Mouse (Mus musculus) megakaryocyte progenitor cell, adult 5-6 weeks (primary cell): ENCODE results near the gene Gfy. TPM values are rescaled to one million over a fixed set of nuclear protein-coding genes. Genes with fewer than 3 reads are reported as not detected.

Source experiments
- ATAC-seq: replicated peaks from 2 replicates; pipeline ENCODE4 v1.8.0; 2016; ENCODE audit warnings: mild to moderate bottlenecking, moderate TSS enrichment, inconsistent platforms; ENCODE audit not compliant: poor library complexity
- total RNA-seq, 2 experiments: library from RNA; stranded (forward) in 1 of 2; stranded (reverse) in 1 of 2; fragments of 157-497, 149-512 nt in 1 of 2; fragments of 200-1000 nt in 1 of 2; gene quantifications; 2 replicates each; pipeline versions ENCODE4 v1.2.3 to v1.2.4; 2015 to 2017

Gfy gene
- total RNA-seq, 2 experiments from 2014 or later, result not detected

DNA sequence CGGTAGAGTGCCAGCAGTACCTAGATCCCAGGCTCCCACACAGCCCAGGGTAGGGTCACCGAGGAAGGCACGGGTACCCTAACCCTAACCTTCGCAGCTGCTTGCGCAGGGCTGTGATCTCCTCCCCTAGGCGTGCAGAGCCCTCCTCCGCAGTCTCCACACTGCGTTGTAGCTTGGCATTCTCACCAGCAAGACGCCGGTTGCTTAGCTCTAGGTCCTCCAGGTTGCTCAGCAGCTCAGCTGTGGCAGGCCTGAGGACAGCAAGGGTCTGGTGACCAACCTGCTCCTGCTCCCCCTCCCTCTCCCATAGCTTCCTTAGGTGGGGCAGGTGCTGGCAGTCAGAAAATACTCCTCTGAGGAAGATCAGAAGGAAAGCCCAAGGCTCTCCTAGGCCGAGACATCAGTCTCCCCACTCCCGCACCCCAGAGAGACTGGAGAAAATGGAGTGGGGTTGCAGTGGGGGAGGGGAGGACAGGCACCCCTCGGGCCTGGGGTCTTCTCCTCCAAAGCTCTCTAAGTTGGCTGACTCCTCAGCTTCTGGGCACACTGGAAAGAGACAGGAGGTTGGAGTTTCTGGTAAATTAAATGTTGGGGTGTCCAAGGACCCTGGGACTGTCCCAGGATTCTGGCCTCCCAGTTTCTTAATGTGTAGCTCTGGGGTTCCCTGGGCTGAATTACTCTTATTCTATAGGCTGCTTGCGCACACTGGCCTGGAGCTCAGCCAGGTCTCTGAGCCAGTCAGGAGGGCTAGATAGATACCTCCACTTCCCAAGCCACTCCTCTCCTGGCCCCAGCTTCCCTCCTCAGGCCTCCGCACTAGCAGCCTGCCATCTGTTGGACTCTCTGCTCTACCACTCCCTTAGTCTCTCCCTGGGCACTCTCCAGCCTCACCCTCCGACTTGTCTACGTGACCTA, 14.8 kb upstream of the Gfy start:
- peak; percentile 47 for ATAC-seq

DNA sequence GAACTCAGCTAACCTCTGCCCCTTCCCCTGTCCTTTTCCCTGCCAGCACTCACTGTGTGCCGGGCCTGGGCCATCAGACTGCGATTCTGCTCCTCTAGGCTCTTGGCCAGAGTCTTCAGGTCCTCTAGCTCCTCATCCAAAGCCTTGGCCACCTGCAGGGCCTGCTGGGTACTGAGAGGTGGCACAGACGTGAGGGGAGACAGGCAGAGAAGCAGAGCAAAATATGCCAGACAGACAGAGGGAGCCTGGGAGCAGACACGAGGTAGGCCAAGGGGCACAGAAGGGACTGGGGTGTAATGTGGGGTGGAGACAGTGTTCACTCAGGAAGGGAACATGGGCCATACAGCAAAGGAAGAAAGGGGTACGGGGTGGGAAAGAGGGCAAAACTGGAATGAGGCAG, 14.0 kb upstream of the Gfy start:
- ATAC-seq, result no peak

DNA sequence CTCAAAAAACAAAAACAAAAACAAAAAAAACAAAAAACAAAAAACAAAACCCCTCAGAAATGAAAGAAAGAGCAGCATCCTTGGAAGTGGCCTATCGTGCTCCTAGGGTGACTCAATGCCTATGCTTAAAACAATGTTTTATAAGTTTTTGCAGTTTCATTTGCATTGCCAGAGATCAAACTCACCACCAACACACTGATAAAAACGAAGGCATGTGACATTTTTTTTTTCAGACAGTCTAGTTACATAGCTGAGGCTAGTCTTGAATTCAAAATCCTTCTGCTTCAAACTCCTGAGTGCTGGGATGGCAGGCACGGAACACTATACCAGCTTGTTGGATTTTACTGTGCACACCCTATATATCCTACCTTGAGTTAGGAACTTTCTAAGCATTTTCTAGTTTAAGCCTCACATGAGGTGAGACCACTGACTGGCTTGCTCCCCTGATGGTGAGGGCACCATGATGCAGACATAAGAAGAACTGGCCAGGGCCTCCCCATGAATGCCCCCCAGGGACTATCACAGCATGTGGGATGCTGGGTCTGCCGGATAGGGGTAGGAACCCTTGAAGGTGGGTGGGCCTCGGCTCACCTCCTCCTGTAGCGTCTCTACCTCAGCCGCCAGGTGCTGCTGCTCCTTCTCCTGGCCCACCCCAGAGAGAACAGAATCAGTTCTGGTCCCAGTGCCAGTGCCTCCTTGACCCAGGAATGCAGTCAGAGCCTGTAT, 13.4 kb upstream of the Gfy start:
- ATAC-seq, result no peak

DNA sequence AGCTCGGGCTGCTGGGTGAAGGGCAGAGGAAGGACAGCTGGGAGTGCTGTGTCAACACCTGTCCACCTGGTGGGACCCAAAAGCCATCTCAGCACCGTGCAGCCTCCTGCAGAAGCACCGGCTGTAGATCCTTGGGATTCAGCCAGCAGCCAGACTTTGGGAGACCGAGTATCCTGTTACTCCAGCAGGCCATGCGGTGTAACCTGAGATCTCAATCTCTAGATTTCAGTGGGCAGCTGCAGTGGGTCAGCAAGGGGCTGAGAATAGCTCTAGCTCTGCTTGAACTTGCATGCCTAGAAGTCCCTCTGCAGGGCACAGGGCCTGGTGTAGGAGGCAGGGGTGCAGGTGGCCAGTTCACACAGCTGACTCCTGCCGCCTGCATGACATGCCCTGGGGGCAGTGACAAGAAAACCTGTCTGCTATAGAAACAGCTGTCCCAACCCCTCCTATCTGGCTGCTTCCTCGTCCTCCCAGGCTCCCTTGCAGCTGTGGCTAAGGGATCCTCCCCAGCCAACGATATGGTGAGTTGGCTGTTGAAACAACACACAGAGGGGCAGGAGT, 12.5 kb upstream of the Gfy start:
- peak; percentile 45 for ATAC-seq

DNA sequence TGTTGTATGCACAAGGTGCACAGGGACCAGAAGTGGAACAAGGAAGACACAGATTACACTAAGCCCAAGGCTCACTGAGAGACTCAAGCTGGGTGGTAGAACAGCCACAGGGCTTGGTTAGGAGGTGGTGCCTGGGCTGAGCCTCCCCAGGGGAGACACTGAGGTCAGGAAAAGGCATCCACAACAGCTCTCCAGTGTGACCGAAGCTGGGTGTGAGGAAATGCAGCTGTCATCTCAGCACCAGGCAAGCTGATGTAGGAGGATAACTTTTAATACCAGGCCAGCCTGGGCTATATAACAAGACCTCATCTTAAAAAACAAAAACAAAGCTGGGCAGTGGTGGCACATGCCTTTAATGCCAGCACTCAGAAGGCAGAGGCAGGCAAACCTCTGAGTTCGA, 11.8 kb upstream of the Gfy start:
- ATAC-seq, result no peak

DNA sequence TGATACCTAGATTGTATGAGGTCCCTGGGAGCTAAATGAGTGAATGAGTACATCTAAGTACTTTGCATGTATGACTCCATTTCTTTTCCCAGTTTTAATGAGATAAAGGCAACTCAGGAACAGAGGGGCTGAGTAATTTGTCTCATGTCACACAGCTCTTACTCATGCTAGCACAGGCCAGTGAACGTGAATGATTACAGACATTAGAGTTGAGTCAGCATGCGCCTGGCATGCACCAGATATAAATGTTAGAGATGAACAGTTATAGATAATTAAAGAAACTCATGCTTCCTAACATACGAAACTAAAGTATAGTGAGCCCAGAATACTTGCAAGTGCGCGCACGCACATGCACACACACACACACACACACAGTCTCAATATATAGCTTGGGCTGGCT, 10.8 kb upstream of the Gfy start:
- ATAC-seq, result peak; percentile 34

DNA sequence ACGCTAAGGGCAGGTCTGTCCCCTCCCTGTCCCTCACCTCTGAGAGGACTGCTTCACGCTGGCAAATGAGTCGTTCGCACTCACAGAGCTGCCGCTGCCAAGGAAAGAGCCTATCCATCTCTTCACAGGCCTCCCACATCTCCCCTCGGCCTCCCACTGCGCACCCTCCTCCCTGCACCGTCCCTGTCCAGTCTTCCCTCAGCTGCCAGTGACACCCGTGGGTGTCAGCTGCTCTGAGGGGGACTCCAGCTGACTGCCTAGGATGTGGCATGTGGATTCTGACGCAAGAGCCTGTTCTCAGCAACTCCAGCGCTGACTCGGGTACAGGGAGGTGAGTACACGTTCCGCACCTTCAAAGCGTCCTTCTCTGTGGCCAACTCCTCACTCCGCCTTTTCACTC, 10.2 kb upstream of the Gfy start:
- no peak for ATAC-seq

DNA sequence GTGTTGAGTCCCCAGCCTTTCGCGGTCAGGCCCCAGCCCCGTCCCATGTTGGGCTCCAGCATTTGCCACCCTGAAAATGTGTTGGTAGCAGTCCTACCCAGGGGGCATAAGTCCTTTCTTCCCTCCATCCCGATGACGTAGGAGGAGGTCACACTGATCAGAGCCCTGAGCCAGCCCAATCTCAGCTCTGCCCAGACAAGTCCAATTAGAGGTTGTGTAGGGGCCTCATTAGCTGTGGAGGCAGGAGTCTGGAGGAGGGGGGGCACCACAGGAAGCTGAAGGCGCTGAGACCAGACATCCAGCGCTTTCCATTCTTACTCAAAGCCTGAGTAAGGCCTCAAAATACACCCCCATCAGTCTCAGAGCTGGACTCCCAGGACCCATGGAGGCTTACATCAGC, 6.6 kb upstream of the Gfy start:
- no peak for ATAC-seq

DNA sequence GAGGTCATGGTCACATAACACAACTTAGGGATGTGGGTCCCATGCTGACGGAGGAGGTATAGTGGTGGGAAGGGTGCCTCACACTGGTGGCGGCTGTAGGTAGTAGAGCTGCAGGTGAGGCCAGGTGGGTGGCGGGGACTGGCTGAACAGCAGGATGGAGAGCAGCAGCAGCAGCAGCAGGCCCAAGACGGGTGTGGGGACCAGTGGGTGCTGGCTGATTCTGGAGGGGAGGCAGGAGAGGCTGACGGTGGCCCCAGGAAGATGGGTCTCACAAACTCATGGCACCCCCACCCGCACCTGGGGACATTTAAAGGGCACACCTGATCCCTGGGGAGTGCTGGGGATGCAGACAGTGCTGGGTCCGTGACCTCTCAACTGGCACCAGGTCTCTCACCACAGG, 4.3 kb upstream of the Gfy start:
- ATAC-seq, result no peak

DNA sequence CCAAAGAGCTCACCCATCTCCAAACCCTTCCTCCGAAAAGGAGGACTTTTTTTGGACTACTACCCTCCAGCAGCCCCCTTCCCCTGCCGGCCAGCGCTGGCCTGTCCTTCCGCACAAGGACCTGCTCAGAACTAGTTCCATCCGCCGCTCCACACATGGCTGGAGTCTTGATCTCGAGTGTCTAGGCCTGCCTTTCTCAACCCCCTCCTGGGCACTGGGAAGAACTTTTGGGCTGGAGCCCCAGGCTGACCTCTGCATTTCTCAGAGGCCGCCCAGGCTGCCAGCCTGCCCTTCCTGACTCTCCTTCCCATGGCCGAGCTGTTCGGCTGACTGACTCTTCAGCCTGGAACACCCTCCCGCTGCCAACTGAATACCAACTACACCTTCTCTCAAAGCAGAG, 3.2 kb upstream of the Gfy start:
- 0 out of 2 replicates have a peak, but pooled peaks have one; percentile 2 for ATAC-seq

DNA sequence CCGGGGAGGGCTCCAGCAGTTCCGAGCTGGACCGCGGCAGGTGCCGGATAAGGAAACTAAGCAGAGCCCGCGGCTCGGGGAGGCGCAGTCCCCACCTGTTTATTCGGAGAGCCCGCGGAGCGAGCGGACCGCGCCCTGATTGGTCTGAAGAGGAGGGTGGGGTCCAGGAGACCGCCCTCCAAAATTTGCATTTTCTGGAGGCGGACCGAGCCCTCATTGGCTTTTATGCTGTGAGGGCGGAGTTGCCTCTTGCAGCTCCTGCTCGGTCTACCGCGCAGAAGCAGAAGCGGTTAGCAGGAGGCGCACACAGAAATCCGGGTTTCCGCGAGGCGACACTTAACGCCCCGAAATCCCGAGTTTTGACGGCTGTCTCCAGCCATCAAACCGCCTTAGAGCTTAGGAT, 2.8 kb upstream of the Gfy start:
- peak; percentile 96 for ATAC-seq

DNA sequence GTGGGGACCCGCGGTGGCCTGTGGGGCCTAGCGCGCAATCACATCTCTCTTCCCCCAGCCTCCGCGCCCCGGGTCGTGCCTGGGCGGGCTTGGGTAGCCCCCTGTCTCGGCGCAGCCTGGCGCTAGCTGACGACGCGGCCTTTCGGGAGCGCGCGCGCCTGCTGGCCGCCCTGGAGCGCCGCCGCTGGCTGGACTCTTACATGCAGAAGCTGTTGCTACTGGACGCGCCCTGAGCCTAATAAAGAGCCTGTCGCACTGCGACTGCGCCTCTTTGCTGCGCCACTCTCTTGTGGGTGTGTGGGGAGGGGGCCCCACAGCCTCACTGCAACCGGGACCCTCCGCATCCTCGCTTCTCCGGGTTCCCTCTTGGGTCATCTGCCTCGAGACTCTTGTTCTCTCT, 2.2 kb upstream of the Gfy start:
- ATAC-seq, result peak; percentile 20

DNA sequence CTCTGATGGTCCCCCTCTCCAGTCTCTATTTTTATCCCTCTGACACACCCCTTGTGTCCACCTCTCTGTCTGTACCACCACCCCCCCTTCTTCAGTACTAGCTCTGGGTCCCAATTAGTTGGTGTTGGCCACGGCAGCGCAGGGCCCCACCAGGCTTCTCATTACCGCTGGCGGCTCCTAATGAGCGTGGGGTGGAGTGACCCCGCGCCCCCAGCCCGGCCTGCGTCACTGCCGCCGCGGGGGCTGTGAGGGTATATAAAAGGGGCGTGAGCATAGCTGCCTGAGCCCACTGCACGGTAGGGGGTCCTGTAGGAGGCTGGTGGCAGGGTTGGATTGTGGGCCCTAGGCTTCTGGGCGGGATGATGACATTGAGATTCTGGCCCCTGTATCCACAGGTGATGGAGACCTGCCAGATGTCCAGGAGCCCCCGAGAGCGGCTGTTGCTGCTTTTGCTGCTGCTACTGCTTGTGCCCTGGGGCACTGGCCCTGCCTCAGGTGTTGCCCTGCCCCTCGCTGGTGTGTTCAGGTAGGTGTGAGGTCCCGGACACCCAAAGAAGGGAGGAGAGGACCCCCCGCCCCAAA, 1.6 kb upstream of the Gfy start, which contains the start of gene Pth2:
Pth2 (plus strand) TSS at position 100 of the 582 bp plus-strand sequence.
- ATAC-seq, result no peak

DNA sequence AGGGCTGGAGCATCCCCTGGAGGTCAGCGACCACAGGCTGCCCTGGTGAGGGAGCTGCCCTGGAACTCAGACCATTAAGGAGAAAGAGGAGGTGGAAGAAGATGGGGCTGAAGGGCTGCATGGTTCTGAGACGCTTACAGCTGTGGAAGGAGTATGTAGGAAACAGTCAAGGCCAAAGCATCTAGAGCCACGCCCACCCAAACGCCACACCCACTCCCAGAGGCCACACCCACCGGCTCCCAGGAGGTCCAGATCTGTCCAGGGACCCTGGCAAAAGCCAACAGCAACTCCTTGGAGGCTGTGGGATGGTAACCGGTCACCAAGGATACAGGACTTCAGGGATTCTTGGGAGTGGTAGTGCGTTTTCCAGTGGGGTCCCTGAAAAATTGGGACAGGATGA, 819 bp downstream of the Gfy start:
- ATAC-seq, result no peak

DNA sequence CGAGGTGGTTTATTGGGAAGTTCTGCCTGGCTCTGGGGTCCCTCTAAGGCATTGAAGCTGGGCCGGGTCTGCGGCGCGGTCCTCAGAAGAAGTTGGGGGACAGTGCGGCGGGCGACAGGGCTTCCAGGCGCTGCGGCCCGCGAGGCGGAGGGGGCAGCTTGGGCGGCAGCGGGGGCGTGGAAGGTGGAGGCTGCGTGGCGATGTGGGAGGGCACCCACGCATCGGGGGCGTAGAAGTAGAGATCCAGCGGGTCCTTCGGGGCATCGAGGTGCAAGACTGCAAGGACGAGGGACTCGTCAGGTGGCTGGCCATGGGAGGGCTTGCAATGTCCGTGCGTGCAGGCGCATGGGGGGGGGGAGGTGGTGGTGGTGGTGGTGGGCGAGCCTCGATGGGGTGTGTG, 3.0 kb downstream of the Gfy start:
- ATAC-seq, result no peak

DNA sequence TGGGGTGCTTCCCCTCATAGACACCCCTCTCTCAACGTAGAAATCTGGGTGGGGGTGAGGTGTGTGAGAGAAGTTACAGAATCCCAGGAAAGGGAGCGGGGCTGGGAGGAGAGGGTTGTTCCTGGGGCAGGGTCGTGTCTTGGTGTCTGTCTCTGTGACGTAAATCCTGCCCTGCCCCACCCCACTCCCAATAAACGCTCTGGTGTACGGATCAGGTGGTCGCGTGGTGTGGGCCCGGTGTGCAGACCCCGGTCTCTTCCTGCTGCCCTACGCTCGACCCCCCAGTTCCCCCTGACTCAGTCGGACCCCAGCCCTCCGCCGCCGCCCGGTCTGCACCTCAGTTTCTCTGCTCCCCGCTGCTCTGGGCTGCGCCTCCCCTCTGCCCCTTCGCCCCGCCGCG, 3.4 kb downstream of the Gfy start:
- no peak for ATAC-seq

DNA sequence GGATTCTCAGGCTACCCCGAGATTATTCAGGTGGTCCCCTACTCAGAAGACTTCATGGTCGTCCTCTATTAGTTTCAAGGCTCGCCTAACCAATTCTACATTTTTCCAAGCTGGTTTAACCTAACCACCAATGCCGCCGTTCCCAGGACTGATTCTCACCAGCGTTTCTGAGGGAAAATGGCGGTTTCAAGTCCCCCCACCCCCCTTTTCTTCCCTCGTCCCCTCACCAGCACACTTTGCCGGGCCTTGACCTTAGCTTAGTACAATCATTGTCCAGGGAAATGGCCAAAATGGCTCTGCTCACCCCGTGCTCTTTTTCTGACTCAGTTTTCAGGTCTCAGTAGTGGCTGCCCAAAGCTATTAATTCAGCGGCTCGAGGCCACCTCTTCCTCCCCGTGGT, 4.0 kb downstream of the Gfy start:
- no peak for ATAC-seq

DNA sequence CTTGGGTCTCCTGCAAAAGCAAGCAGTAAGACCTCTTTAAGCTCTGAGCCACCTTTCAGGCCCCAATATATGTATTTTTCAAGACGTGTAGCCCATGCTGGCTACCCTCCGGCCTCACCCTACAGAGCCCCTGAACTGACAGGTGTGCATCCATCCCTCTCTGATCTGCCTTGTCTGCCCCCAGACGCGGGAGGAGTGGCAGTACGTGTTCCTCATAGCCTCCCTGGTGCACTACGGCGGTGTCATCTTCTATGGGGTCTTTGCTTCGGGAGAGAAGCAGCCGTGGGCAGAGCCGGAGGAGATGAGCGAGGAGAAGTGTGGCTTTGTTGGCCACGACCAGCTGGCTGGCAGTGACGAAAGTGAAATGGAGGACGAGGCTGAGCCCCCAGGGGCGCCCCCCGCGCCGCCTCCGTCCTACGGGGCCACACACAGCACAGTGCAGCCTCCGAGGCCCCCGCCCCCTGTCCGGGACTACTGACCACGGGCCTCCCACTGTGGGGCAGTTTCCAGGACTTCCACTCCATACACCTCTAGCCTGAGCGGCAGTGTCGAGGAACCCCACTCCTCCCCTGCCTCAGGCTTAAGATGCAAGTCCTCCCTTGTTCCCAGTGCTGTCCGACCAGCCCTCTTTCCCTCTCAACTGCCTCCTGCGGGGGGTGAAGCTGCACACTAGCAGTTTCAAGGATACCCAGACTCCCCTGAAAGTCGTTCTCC, 4.6 kb downstream of the Gfy start:
- no peak for ATAC-seq

DNA sequence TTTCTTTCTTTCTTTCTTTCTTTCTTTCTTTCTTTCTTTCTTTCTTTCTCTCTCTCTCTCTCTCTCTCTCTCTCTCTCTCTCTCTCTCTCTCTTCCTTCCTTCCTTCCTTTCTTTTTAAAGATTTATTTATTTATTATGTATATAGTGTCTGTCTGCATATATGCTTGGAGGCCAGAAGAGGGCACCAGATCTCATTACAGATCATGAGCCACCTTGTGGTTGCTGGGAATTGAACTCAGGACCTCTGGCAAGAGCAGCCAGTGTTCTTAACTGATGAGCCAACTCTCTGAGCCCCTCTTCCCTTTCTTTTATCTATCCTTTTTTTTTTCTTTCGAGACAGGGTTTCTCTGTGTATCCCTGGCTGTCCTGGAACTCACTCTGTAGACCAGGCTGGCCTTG, 5.6 kb downstream of the Gfy start:
- peak; percentile 50 for ATAC-seq

DNA sequence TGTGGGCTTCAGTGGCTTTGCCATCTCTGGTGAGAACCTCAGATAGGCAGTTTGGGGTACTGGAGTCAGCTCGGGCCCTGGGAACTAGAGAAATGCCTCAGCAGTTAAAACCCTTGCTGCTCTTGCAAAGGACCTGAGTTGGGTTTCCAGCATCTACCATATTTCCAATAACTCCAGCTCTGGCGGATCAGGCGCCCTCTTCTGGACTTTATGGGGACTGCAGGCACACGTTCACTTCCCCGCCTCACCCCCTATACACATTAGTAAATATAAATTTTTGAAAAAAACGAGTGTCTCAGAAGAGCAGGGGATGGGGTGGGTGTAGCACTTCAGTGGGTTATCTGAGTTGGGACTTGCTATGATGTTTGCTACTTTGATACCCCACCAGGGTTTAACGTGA, 6.4 kb downstream of the Gfy start:
- peak; percentile 56 for ATAC-seq

DNA sequence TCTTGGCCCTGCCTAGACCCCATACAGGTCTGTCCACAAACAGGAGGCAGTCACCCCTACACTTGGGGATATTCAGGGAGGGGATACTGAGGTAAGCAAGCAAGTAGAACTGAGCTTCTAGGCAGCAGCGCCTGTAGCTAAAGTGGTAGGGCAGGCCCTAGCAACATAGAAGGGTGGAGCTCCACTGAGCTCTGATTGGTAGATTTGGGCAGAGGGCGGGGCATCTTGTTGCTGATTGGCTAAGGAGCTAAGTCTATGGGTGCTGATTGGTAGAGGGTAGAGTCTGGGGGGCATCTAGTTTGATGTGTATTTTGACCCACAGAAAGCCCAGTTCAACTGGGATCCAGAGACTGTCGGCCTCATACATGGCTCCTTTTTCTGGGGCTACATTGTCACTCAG, 9.9 kb downstream of the Gfy start:
- peak; percentile 30; the same call in 1 of the 2 replicates for ATAC-seq
